Comparison of ENCODE assay signal across 19 mouse cellular contexts in the genomic region with DNA sequence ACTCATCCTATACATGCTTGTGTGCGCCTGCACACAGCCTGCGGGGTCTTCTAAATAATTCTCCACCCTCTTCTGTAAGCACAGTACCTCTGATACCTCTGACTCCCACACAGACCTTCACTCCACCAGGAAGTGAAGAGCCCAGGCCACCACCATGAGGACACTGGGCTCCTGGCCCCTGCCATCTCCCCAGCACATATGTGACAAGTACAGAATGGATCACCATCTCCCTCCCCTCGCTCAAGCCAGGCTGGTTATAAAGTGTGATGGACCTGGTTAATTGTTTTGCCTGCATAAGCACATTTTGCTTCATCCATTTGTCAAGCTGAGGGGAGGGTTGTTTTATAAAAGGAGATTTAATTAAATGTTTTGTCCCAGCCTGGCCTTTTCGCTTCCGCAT.
"Had no signal": no experiment of that assay in that cellular context is flagged by ENCODE, and none has a peak within 500 bp of the region (broad histone marks: within the 10 kb centered on the region; RNA-seq: fewer than 3 reads in every experiment).

No protein-coding gene starts in this region.

- DNase-seq: liver, postnatal 0 days; lung, adult 2 months; lung, postnatal 14 days; lung, postnatal 36 days; right cerebral cortex, postnatal 14 days; thymus, adult 2 months; thymus, postnatal 25 days; thymus, postnatal 4 days had no signal

- H3K9me3 ChIP-seq: liver, embryonic 15.5 days; lung, embryonic 15.5 days; megakaryocyte, embryonic 14.5 days; midbrain, embryonic 13.5 days; midbrain, embryonic 15.5 days; neural tube, embryonic 13.5 days; stomach, embryonic 15.5 days had no signal

- H3K27me3 ChIP-seq: liver, embryonic 15.5 days; lung, embryonic 15.5 days; neural tube, embryonic 13.5 days; stomach, embryonic 15.5 days had no signal

- ATAC-seq: liver, postnatal 0 days; lung, postnatal 0 days; midbrain, embryonic 13.5 days; midbrain, embryonic 15.5 days had no signal

- H3K27ac ChIP-seq: liver, embryonic 15.5 days; lung, embryonic 15.5 days; macrophage; midbrain, embryonic 13.5 days; midbrain, embryonic 15.5 days; neural tube, embryonic 13.5 days; stomach, embryonic 15.5 days; stomach, postnatal 0 days had no signal

- H3K4me1 ChIP-seq: liver, embryonic 15.5 days; lung, embryonic 15.5 days had no signal

- H3K4me2 ChIP-seq: liver, embryonic 15.5 days; lung, embryonic 15.5 days; midbrain, embryonic 11.5 days; midbrain, embryonic 13.5 days; midbrain, embryonic 15.5 days; neural tube, embryonic 13.5 days; stomach, embryonic 15.5 days had no signal

- H3K4me3 ChIP-seq: liver, embryonic 15.5 days; lung, embryonic 15.5 days; megakaryocyte, embryonic 14.5 days; midbrain, embryonic 13.5 days; midbrain, embryonic 15.5 days; neural tube, embryonic 13.5 days; stomach, embryonic 15.5 days had no signal

- H3K36me3 ChIP-seq: liver, embryonic 15.5 days; lung, embryonic 15.5 days; midbrain, embryonic 13.5 days; midbrain, embryonic 15.5 days; neural tube, embryonic 13.5 days; stomach, embryonic 15.5 days had no signal

- H3K9ac ChIP-seq: liver, embryonic 15.5 days; liver, postnatal 0 days; lung, embryonic 15.5 days; midbrain, embryonic 13.5 days; midbrain, embryonic 15.5 days; neural tube, embryonic 13.5 days; stomach, embryonic 15.5 days had no signal
